Mouse (Mus musculus) forebrain, embryonic 14.5 days (tissue): ENCODE measurements around the gene Churc1. TPM values are rescaled to one million over a fixed set of nuclear protein-coding genes. Genes with fewer than 3 reads are reported as not detected.

ENCODE experiments used
- ATAC-seq: fragments of 200-750 bp; cut with Nextera tagmentation; 2 replicates; pipeline ENCODE4 v1.8.0; 2017; ENCODE audit warnings: mild to moderate bottlenecking, moderate library complexity
- DNase-seq: peaks from one replicate; pipeline ENCODE4 v3.0.0-alpha.2; 2015; ENCODE audit warnings: low spot score
- H3K27ac ChIP-seq: fragments of 300-500 bp; sonication (generic); 2 replicates; pipeline ENCODE4 v1.5.1; 2014; ENCODE audit warnings: low read depth, mild to moderate bottlenecking, control low read depth, low read length, moderate library complexity
- H3K27me3 ChIP-seq: fragments of 300-500 bp; sonication (generic); replicated peaks from 2 replicates; pipeline ENCODE4 v1.6.1; 2014; ENCODE audit warnings: low read length, control low read depth, mixed read lengths; ENCODE audit not compliant: control insufficient read depth, insufficient read depth
- H3K36me3 ChIP-seq: fragments of 300-500 bp; sonication (generic); 2 replicates; pipeline ENCODE4 v1.6.1; 2014; ENCODE audit warnings: low read length, control low read depth; ENCODE audit not compliant: control insufficient read depth, insufficient read depth
- H3K4me1 ChIP-seq: fragments of 300-500 bp; sonication (generic); 2 replicates; pipeline ENCODE4 v1.6.1; 2014; ENCODE audit warnings: antibody characterized with exemption, low read length, control low read depth; ENCODE audit not compliant: control insufficient read depth, insufficient read depth
- H3K4me2 ChIP-seq: fragments of 300-500 bp; sonication (generic); 2 replicates; pipeline ENCODE4 v1.6.1; 2014; ENCODE audit warnings: mild to moderate bottlenecking, control low read depth, low read length
- H3K4me3 ChIP-seq: fragments of 300-500 bp; sonication (generic); 2 replicates; pipeline ENCODE4 v1.5.1; 2014; ENCODE audit warnings: low read depth, low read length, control low read depth
- H3K9ac ChIP-seq: fragments of 300-500 bp; sonication (generic); 2 replicates; pipeline ENCODE4 v1.6.1; 2014; ENCODE audit warnings: mild to moderate bottlenecking, low read length, control low read depth, moderate library complexity
- H3K9me3 ChIP-seq: fragments of 300-500 bp; sonication (generic); replicated peaks from 2 replicates; pipeline ENCODE4 v1.6.1; 2016; ENCODE audit warnings: low read length, control low read depth, mixed read lengths; ENCODE audit not compliant: control insufficient read depth
- WGBS: fragments of 180-500 bp; shearing (Covaris S2); extraction: QIAGEN DNeasy Blood & Tissue Kit; methylation state at CpG from one replicate; pipeline ENCODE4 v1.1.7; 2014; 5-methylcytosine and 5-hydroxymethylcytosine counted together
- polyA plus RNA-seq: library from polyadenylated mRNA; unstranded; fragments of >200 nt; fragmentation: Nextera tagmentation; extraction: Ambion mirVana; gene quantifications from 2 replicates; pipeline ENCODE4 v1.2.1, GENCODE M21; 2014

The Churc1 gene
- polyA plus RNA-seq, 1 experiment from 2014 or later, result 114 TPM

GRCm38 (mm10) chr12:76770841-76771500, 5.6 kb downstream of the Churc1 start:
- Histone ChIP-seq H3K27me3 (no peaks in the 10 kb centered on the region), H3K4me1 (peaks cover 4% of the 10 kb centered on the region; the same call in 1 of the 2 replicates), H3K9me3 (no peaks in the 10 kb centered on the region), H3K27ac (no peak overlapping the region), H3K36me3 (no peaks in the 10 kb centered on the region), H3K4me2 (no peak overlapping the region), H3K9ac (no peak overlapping the region), H3K4me3 (no peak overlapping the region)
- ATAC-seq, result no peak
- 88% methylated on average over 5 of the region's 5 CpGs for WGBS
- no peak for DNase-seq

GRCm38 (mm10) chr12:76771540-76771939, 6.2 kb downstream of the Churc1 start:
- Histone ChIP-seq H3K4me2 (no peak overlapping the region), H3K9ac (no peak overlapping the region), H3K27ac (no peak overlapping the region), H3K4me1 (no peaks in the 10 kb centered on the region), H3K9me3 (no peaks in the 10 kb centered on the region), H3K4me3 (no peak overlapping the region), H3K36me3 (no peaks in the 10 kb centered on the region), H3K27me3 (no peaks in the 10 kb centered on the region)
- ATAC-seq, result no peak
- DNase-seq, result no peak
- WGBS, result 91% methylated on average over 5 of the region's 5 CpGs

GRCm38 (mm10) chr12:76774652-76775051, 9.3 kb downstream of the Churc1 start:
- ATAC-seq, result no peak
- WGBS, result 83% methylated on average over 3 of the region's 3 CpGs
- Histone ChIP-seq H3K36me3 (0 out of 2 replicates have a peak, but pooled peaks cover 3% of the 10 kb centered on the region), H3K4me2 (no peak overlapping the region), H3K9ac (no peak overlapping the region), H3K4me3 (no peak overlapping the region), H3K9me3 (no peaks in the 10 kb centered on the region), H3K4me1 (no peaks in the 10 kb centered on the region), H3K27ac (no peak overlapping the region), H3K27me3 (no peaks in the 10 kb centered on the region)
- no peak for DNase-seq

GRCm38 (mm10) chr12:76775132-76775531, 9.8 kb downstream of the Churc1 start:
- ATAC-seq (no peak), DNase-seq (no peak)
- Histone ChIP-seq H3K9ac (no peak overlapping the region), H3K4me3 (no peak overlapping the region), H3K9me3 (no peaks in the 10 kb centered on the region), H3K36me3 (0 out of 2 replicates have a peak, but pooled peaks cover 3% of the 10 kb centered on the region), H3K27me3 (no peaks in the 10 kb centered on the region), H3K4me2 (no peak overlapping the region), H3K27ac (no peak overlapping the region), H3K4me1 (no peaks in the 10 kb centered on the region)
- 73% methylated on average over 4 of the region's 4 CpGs for WGBS

GRCm38 (mm10) chr12:76776898-76777297, 11.6 kb downstream of the Churc1 start:
- ATAC-seq, result no peak
- no peaks in the 10 kb centered on the region for H3K9me3 ChIP-seq
- WGBS, result 95% methylated on average over 5 of the region's 5 CpGs
- 0 out of 2 replicates have a peak, but pooled peaks cover 3% of the 10 kb centered on the region for H3K36me3 ChIP-seq
- no peaks in the 10 kb centered on the region for H3K27me3 ChIP-seq
- H3K4me2 ChIP-seq, result no peak overlapping the region
- no peak overlapping the region for H3K4me3 ChIP-seq
- DNase-seq, result no peak
- H3K4me1 ChIP-seq, result no peaks in the 10 kb centered on the region
- no peak overlapping the region for H3K9ac ChIP-seq
- H3K27ac ChIP-seq, result no peak overlapping the region

- DNase-seq, result no peak
- no peak overlapping the region for H3K9ac ChIP-seq
- H3K9me3 ChIP-seq, result no peaks in the 10 kb centered on the region
- H3K4me1 ChIP-seq, result no peaks in the 10 kb centered on the region
- H3K27me3 ChIP-seq, result no peaks in the 10 kb centered on the region
- no peak for ATAC-seq
- no peak overlapping the region for H3K4me2 ChIP-seq
- H3K36me3 ChIP-seq, result 0 out of 2 replicates have a peak, but pooled peaks cover 3% of the 10 kb centered on the region
- H3K4me3 ChIP-seq, result no peak overlapping the region
- H3K27ac ChIP-seq, result no peak overlapping the region
Observed at GRCm38 (mm10) chr12:76777845-76778244, 12.5 kb downstream of the Churc1 start.

GRCm38 (mm10) chr12:76778305-76779083, 13.2 kb downstream of the Churc1 start:
- no peak overlapping the region for H3K27ac ChIP-seq
- H3K9ac ChIP-seq, result no peak overlapping the region
- DNase-seq (no peak), ATAC-seq (no peak)
- WGBS, result 87% methylated on average over 10 of the region's 10 CpGs
- H3K4me1 ChIP-seq, result no peaks in the 10 kb centered on the region
- H3K27me3 ChIP-seq, result no peaks in the 10 kb centered on the region
- 0 out of 2 replicates have a peak, but pooled peaks cover 3% of the 10 kb centered on the region for H3K36me3 ChIP-seq
- no peak overlapping the region for H3K4me3 ChIP-seq
- H3K4me2 ChIP-seq, result no peak overlapping the region
- no peaks in the 10 kb centered on the region for H3K9me3 ChIP-seq

- Histone ChIP-seq H3K9me3 (no peaks in the 10 kb centered on the region), H3K4me2 (no peak overlapping the region), H3K4me1 (no peaks in the 10 kb centered on the region), H3K27ac (no peak overlapping the region), H3K27me3 (no peaks in the 10 kb centered on the region), H3K9ac (no peak overlapping the region), H3K36me3 (0 out of 2 replicates have a peak, but pooled peaks cover 3% of the 10 kb centered on the region), H3K4me3 (no peak overlapping the region)
- no peak for DNase-seq
- ATAC-seq, result no peak
- WGBS, result 88% methylated on average over 5 of the region's 5 CpGs
Observed at GRCm38 (mm10) chr12:76779951-76780350, 14.6 kb downstream of the Churc1 start.
